Mouse (Mus musculus): ENCODE results near the gene Gmnn. TPM values are rescaled to one million over a fixed set of nuclear protein-coding genes. Genes with fewer than 3 reads are reported as not detected.

Gmnn gene
- total RNA-seq (2023): 10 to 100 TPM in 1 of 2 experiments, 1 to 10 TPM in 1; 6.7 to 15.4 TPM

GRCm38 (mm10) chr13:24761403-24762227 is at the start of gene Gmnn:
Gmnn (minus strand) TSS chr13:24761923.

GRCm38 (mm10) chr13:24801308-24801921 is 39.7 kb upstream of the Gmnn start, which contains the start of gene BC005537:
BC005537 (plus strand) TSS chr13:24801657.

GRCm38 (mm10) chr13:24741028-24741427 is 20.7 kb downstream of the Gmnn start, which contains the start of gene Armh2:
Armh2 (plus strand) TSS chr13:24741232.

Other genes starting within 250 kb of the Gmnn start
- 100 to 1,000 TPM; 567 to 576 TPM for gene Ripor2, start 179.7 kb downstream of the Gmnn start, total RNA-seq (2023)
- 1 to 10 TPM in 1 of 2 experiments, not detected in 1; 1.3 TPM for gene Armh2, start 20.7 kb downstream of the Gmnn start, total RNA-seq (2023)
- gene BC005537, start 39.7 kb upstream of the Gmnn start, total RNA-seq (2023): 100 to 1,000 TPM; 176 to 180 TPM
- gene Acot13, start 69.6 kb upstream of the Gmnn start, total RNA-seq (2023): 10 to 100 TPM; 15.1 to 16.5 TPM
- gene Tdp2, start 69.8 kb upstream of the Gmnn start, total RNA-seq (2023): 10 to 100 TPM; 72.5 to 75.5 TPM
- not detected for gene D130043K22Rik, start 83.2 kb upstream of the Gmnn start, total RNA-seq (2023)
- under 1 TPM; 0.09 to 0.17 TPM for gene Aldh5a1, start 175.7 kb upstream of the Gmnn start, total RNA-seq (2023)
- gene Gpld1, start 181.2 kb upstream of the Gmnn start, total RNA-seq (2023): not detected